Mouse (Mus musculus) ES-Bruce4 (cell line): ENCODE results near the gene Snrpd2. TPM values are rescaled to one million over a fixed set of nuclear protein-coding genes. Genes with fewer than 3 reads are reported as not detected.

ENCODE experiments used
- H3K27ac ChIP-seq: 2 replicates; pipeline ENCODE4 v1.5.1; 2012; ENCODE audit warnings: low read length, inconsistent platforms; ENCODE audit not compliant: insufficient read depth
- H3K27me3 ChIP-seq: 2 replicates; pipeline ENCODE4 v1.6.1; 2012; ENCODE audit warnings: mild to moderate bottlenecking, low read length, inconsistent platforms; ENCODE audit not compliant: control insufficient read depth, poor library complexity, insufficient read depth, severe bottlenecking
- H3K36me3 ChIP-seq: 2 replicates; pipeline ENCODE4 v1.6.1; 2012; ENCODE audit warnings: inconsistent platforms, mild to moderate bottlenecking, low read length, moderate library complexity; ENCODE audit not compliant: control insufficient read depth, poor library complexity, insufficient read depth, severe bottlenecking
- H3K4me1 ChIP-seq: one replicate; pipeline ENCODE4 v1.8.1; 2011; ENCODE audit warnings: low read length; ENCODE audit not compliant: control insufficient read depth, insufficient read depth
- H3K4me3 ChIP-seq: 2 replicates; pipeline ENCODE4 v1.5.1; 2011; ENCODE audit warnings: low read depth, mild to moderate bottlenecking, low read length
- H3K9ac ChIP-seq: 2 replicates; pipeline ENCODE4 v1.6.1; 2012; ENCODE audit warnings: low read depth, mild to moderate bottlenecking, inconsistent platforms; ENCODE audit not compliant: poor library complexity, severe bottlenecking
- H3K9me3 ChIP-seq: replicated peaks from 2 replicates; pipeline ENCODE4 v1.6.1; 2012; ENCODE audit warnings: mild to moderate bottlenecking, low read length, inconsistent platforms; ENCODE audit not compliant: control insufficient read depth, poor library complexity, insufficient read depth, severe bottlenecking
- CTCF ChIP-seq: IDR thresholded peaks from one replicate; pipeline ENCODE4 v1.8.1; 2011; ENCODE audit warnings: low read depth, low read length
- EP300 ChIP-seq: IDR thresholded peaks from 2 replicates; pipeline ENCODE4 v1.6.1; 2011; ENCODE audit warnings: low read depth, low read length; ENCODE audit not compliant: insufficient read depth
- POLR2A ChIP-seq: IDR thresholded peaks from one replicate; pipeline ENCODE4 v1.8.1; 2011; ENCODE audit warnings: low read length; ENCODE audit not compliant: insufficient read depth
- polyA plus RNA-seq: library from polyadenylated mRNA; stranded (reverse); fragments of >200 nt; gene quantifications from 2 replicates; pipeline ENCODE4 v1.2.4, GENCODE M21; 2011; ENCODE audit warnings: low read depth; ENCODE audit not compliant: missing spikeins, insufficient read depth, insufficient read length

The Snrpd2 gene
- polyA plus RNA-seq, 1 experiment, result 94.6 TPM

DNA sequence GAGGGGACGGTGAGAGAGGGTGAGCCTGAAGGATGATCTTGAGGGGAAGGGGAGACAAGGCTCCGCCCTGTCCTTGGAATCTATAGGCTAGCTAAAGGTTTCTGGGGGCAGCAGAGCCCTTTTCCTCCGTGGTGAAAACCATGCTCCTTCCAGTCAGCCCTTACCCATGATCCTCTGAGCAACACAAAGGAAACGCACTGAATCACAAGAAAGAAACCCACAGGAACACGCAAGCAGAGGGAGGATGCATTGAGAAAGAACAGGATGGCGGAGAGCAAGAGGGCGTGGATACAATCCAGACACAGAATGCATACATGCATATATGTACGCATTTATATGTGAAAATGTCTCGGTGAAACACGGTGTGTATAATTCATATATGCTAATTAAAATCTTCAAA lies 20.0 kb downstream of the Snrpd2 start:
- H3K27ac ChIP-seq, result no peak overlapping the region
- H3K27me3 ChIP-seq, result no peaks in the 10 kb centered on the region
- no peak overlapping the region for H3K4me3 ChIP-seq
- peaks cover 3% of the 10 kb centered on the region for H3K4me1 ChIP-seq
- H3K9me3 ChIP-seq, result no peaks in the 10 kb centered on the region
- no peaks in the 10 kb centered on the region for H3K36me3 ChIP-seq
- no peak overlapping the region for H3K9ac ChIP-seq
- no peak for TF ChIP-seq POLR2A
- TF ChIP-seq CTCF, result no peak
- no peak for TF ChIP-seq EP300

DNA sequence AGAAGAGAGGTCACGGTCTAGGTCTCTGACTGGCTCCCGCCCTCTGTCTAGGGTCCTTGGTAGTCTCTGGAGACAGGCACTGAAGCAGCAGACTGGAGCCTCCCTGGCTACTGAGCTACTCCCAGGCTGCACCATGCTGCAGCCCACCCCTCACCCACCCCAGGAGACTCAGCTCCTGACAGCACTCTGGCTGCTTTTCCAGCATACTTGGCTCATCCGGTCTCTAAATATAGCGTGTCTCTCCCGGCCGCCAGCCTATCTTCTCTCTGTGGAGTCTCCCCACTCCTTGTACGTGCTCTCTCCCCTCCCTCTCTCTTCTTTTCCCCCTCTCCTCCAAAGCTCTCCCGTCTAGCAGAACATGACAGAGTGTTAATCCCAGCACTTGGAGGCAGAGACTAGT lies 20.6 kb downstream of the Snrpd2 start:
- H3K27ac ChIP-seq, result no peak overlapping the region
- no peak overlapping the region for H3K9ac ChIP-seq
- no peak for TF ChIP-seq CTCF
- no peak for TF ChIP-seq POLR2A
- TF ChIP-seq EP300, result no peak
- H3K4me1 ChIP-seq, result peaks cover 3% of the 10 kb centered on the region
- H3K36me3 ChIP-seq, result no peaks in the 10 kb centered on the region
- no peaks in the 10 kb centered on the region for H3K9me3 ChIP-seq
- no peak overlapping the region for H3K4me3 ChIP-seq
- no peaks in the 10 kb centered on the region for H3K27me3 ChIP-seq

DNA sequence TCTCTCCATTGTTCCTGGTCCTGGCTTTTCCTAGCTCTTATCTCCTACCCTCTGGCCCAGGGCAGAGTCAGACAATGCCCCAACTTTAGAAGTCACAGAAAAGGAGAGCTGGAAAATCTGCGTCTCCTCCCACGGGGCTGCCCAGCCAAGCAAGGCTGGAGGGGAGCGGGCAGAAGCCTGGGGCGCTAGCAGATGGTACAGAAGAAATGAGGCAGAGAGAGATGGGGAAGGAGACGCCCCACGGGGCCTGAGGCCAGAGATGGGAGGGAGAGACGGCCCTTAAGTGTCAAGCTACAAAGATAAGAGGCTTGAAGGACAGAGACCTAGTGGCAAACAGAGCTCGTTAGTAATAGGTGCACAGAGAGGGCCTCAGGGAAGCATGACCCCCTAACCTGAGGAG lies 22.3 kb downstream of the Snrpd2 start:
- Histone ChIP-seq H3K4me3 (no peak overlapping the region), H3K9me3 (no peaks in the 10 kb centered on the region), H3K27ac (no peak overlapping the region), H3K9ac (no peak overlapping the region), H3K27me3 (no peaks in the 10 kb centered on the region), H3K4me1 (peaks cover 3% of the 10 kb centered on the region), H3K36me3 (no peaks in the 10 kb centered on the region)
- no peak for TF ChIP-seq POLR2A
- no peak for TF ChIP-seq CTCF
- TF ChIP-seq EP300, result no peak

DNA sequence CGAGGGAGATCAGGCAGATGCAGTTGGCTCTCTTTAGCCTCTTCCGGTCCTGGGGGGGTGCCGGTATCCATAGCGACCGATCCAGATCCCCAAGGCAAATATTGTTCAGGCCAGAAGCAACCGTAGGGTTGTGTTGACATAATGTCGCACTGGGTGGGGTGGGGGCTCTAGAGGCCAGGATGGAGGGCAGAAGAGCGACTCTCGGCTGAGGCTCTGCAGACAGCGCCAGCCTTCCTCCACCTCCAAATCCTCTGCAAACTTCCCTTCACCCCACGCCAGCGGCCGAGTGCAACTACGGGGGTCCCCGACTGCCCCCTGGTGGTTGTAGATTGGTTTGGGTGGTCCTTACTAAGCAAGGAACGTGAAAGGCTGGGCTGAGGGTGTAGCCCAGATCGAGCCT lies 23.4 kb downstream of the Snrpd2 start:
- H3K27me3 ChIP-seq, result no peaks in the 10 kb centered on the region
- H3K36me3 ChIP-seq, result no peaks in the 10 kb centered on the region
- H3K27ac ChIP-seq, result no peak overlapping the region
- H3K4me1 ChIP-seq, result peaks cover 3% of the 10 kb centered on the region
- TF ChIP-seq POLR2A (no peak), CTCF (peak; percentile 77)
- H3K9me3 ChIP-seq, result no peaks in the 10 kb centered on the region
- H3K4me3 ChIP-seq, result peak overlapping the region; percentile 36
- H3K9ac ChIP-seq, result no peak overlapping the region

DNA sequence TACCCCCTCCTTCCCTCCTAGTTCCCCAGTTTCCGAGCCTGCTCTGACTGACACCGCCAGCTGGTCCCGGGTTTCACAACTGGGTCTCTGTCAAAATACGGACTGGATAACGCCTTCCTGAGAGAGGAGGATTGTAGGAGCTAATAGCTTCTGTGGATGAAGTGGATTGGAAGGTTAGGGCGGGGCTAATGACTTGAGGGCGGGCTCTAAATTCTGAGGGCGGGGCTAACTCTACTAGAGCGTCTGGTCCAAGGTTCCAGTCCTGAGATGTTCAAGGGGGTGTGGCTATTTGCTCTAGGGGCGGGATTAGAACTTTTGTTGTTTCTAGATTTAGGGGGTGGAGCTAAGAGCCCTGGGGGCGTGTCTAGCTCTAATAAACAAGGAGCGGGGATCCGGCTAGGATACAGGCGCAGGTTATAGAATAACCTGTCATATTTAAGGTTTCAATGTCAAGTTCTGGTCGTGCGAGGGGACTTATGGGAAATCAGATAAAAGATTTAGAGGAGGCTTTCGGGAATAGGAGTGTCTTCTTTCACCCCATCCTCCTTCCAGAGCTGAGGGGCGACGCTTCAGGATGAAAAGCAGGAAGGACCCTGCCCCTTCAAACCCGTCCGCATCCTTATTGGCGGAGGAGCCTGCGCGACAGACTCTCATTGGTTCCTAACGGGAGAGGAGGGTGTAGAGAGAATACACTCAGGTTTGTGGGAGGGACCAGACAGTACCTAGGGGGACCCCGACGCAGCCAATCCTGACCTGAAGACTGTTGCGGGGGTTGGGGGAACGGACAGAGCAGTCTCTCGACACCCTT lies 26.4 kb downstream of the Snrpd2 start, which contains the start of gene Eml2:
TSS of gene Eml2 (plus strand) at position 714 of the 808 bp plus-strand sequence.
- H3K27me3 ChIP-seq, result no peaks in the 10 kb centered on the region
- H3K4me1 ChIP-seq, result peaks cover 3% of the 10 kb centered on the region
- no peak within 1 kb of the TSS for H3K27ac ChIP-seq
- peak within 1 kb of the TSS; percentile 55 for H3K4me3 ChIP-seq
- H3K9me3 ChIP-seq, result no peaks in the 10 kb centered on the region
- TF ChIP-seq CTCF, result no peak
- no peak for TF ChIP-seq POLR2A
- no peak for TF ChIP-seq EP300
- 0 out of 2 replicates have a peak within 1 kb of the TSS, but pooled peaks have one; percentile 17 for H3K9ac ChIP-seq
- no peaks in the 10 kb centered on the region for H3K36me3 ChIP-seq

DNA sequence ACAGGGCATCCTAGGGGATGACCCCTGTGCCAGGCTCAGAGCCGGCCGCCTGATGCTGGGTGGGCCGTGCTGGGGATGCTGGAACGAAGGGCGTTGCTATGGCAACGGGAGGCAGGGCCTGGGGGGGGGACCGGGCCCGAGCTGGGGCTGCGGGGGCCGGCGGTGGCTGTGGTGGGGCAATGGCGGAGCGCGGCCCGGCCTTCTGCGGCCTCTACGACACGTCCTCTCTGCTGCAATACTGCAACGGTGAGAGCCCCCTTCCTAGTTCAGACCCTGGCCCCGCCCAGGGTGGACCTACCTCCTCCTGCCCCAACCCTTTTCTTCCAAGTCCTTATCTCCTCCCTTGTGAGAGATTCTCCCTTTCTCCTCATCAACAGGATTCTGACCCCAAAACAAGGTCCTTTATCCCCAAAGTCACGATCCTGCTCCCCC lies 27.0 kb downstream of the Snrpd2 start:
- TF ChIP-seq CTCF (no peak), POLR2A (no peak), EP300 (no peak)
- Histone ChIP-seq H3K4me1 (peaks cover 3% of the 10 kb centered on the region), H3K27me3 (no peaks in the 10 kb centered on the region), H3K36me3 (no peaks in the 10 kb centered on the region), H3K4me3 (peak overlapping the region; percentile 55), H3K9me3 (no peaks in the 10 kb centered on the region), H3K27ac (no peak overlapping the region), H3K9ac (0 out of 2 replicates have a peak overlapping the region, but pooled peaks have one; percentile 17)
